ENCODE assay signal across 8 mouse cellular contexts in the genomic region with DNA sequence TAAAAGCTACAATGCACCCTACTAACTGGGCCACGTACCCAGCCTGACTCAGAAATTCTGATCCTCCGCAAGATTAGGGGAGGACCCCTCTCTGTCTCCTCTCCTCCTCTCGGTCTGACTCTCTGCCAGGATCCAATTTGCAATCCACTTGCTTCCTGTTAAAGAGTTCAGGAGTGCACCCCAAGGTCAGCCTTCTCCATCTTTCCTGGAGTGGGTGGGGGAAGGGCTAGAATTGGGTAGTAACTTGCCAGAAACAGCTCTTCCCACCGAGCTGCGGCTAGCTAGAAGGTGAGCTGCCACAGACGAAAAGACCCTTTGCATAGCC. TPM values are rescaled to one million over a fixed set of nuclear protein-coding genes. Genes with fewer than 3 reads are reported as not detected.
DNase-seq lines count a peak whose midpoint lies in the region; ATAC-seq and TF ChIP-seq lines count a peak whose summit lies in the region.

No protein-coding gene starts in this region.

- H3K27ac ChIP-seq in embryonic fibroblast, embryonic 13.5 days (ENCODE audit: insufficient read depth, low read length), result peak overlapping the region; percentile 98
- peak overlapping the region; percentile 93 for H3K27ac ChIP-seq in liver, postnatal 0 days (ENCODE audit: low read depth)

- H3K36me3 ChIP-seq in liver, postnatal 0 days (replicated peaks; ENCODE audit: insufficient read depth, low read length), result no peaks in the 10 kb centered on the region

- peak overlapping the region; percentile 51 for H3K4me3 ChIP-seq in embryonic fibroblast, embryonic 13.5 days (ENCODE audit: insufficient read depth, low read length)
- H3K4me3 ChIP-seq in liver, postnatal 0 days (ENCODE audit: low read depth, low read length), result peak overlapping the region; percentile 72

- TF ChIP-seq CTCF in embryonic fibroblast, embryonic 13.5 days (IDR thresholded peaks at IDR 0.05; ENCODE audit: borderline replicate concordance, insufficient read depth, low read length), result no peak
- no peak for TF ChIP-seq CTCF in liver, postnatal 0 days (IDR thresholded peaks at IDR 0.05; ENCODE audit: low read depth)

- 12% methylated on average over 6 of the region's 6 CpGs for WGBS in liver, postnatal 0 days (ENCODE audit: insufficient replicate concordance)

- DNase-seq in cerebellum, adult 11-12 months, result peak; percentile 60
- no peak for DNase-seq in cerebellum, adult 11 months
- DNase-seq in ES-CJ7 (ENCODE audit: low read depth, low spot score) (peak; percentile 97), adipocyte (ENCODE audit: low spot score) (no peak)
- no peak for DNase-seq in liver, postnatal 0 days
- peak; percentile 55 for DNase-seq in retina, embryonic 14.5 days (ENCODE audit: low spot score)

- no peaks in the 10 kb centered on the region for H3K27me3 ChIP-seq in liver, postnatal 0 days (ENCODE audit: insufficient read depth, low read length)

- peak; percentile 2 for ATAC-seq in inflammation-experienced regulatory T-cells, adult 6 months
- ATAC-seq in liver, postnatal 0 days, result no peak

- H3K4me2 ChIP-seq in liver, postnatal 0 days (ENCODE audit: low read depth, low read length), result peak overlapping the region; percentile 88

- H3K9me3 ChIP-seq in liver, postnatal 0 days (ENCODE audit: low read length), result no peaks in the 10 kb centered on the region

- H3K9ac ChIP-seq in liver, postnatal 0 days (replicated peaks), result peak overlapping the region; percentile 77

- TF ChIP-seq POLR2A in embryonic fibroblast, embryonic 13.5 days (IDR thresholded peaks at IDR 0.05; ENCODE audit: low read depth, low read length), result peak; percentile 27; the same call in 1 of the 2 replicates

- H3K4me1 ChIP-seq in embryonic fibroblast, embryonic 13.5 days (ENCODE audit: control insufficient read depth, insufficient read depth, low read length), result no peaks in the 10 kb centered on the region; the same call in none of the 2 replicates
- peaks cover 12% of the 10 kb centered on the region; the same call in 1 of the 2 replicates for H3K4me1 ChIP-seq in liver, postnatal 0 days (ENCODE audit: insufficient read depth)

- TF ChIP-seq EP300 in liver, postnatal 0 days (IDR thresholded peaks at IDR 0.05; ENCODE audit: low read depth), result no peak

RNA-seq across cellular contexts. Expression of a gene that starts 4.8 kb away (rescaled TPM):
- 26.3 and 27.7 TPM in 2 replicates for polyA plus RNA-seq in embryonic fibroblast, embryonic 13.5 days (2011; ENCODE audit: insufficient read length, low read depth, missing spikeins)
- 1 to 10 TPM; 3.4 to 5.0 (median 4.3) TPM for polyA plus RNA-seq in inflammation-experienced regulatory T-cells, adult 6 months (2017; shearing (Covaris generic))
- polyA plus RNA-seq in liver, postnatal 0 days (2015; fragmentation: Nextera tagmentation; extraction: Ambion mirVana), result 1.3 and 1.4 TPM in 2 replicates

Comparison
In these comparisons a context has a peak if more than half of its experiments do, and no peak if none do; other contexts are left out.
1. DNase-seq: peak in cerebellum, adult 11-12 months (single experiment), ES-CJ7 (single experiment) and retina, embryonic 14.5 days (single experiment); none in cerebellum, adult 11 months (single experiment), liver, postnatal 0 days (single experiment) and adipocyte (single experiment).